Mouse (Mus musculus) thymus, adult 2 months (tissue): ENCODE results near the gene Ppp1r12c.

Experiments
- CTCF ChIP-seq: fragments of 200-500 bp; IDR thresholded peaks from 2 replicates; pipeline ENCODE4 v1.5.1; 2012; ENCODE audit warnings: mild to moderate bottlenecking, control low read depth, low read length, moderate library complexity, borderline replicate concordance; ENCODE audit not compliant: control insufficient read depth, poor library complexity, insufficient read depth; ENCODE audit errors: extremely low read depth
- POLR2A ChIP-seq: fragments of 200-500 bp; IDR thresholded peaks from 2 replicates; pipeline ENCODE4 v1.6.1; 2012; ENCODE audit warnings: mild to moderate bottlenecking, low read length, control low read depth, moderate library complexity; ENCODE audit not compliant: control insufficient read depth, poor library complexity, insufficient read depth; ENCODE audit errors: extremely low read depth

DNA sequence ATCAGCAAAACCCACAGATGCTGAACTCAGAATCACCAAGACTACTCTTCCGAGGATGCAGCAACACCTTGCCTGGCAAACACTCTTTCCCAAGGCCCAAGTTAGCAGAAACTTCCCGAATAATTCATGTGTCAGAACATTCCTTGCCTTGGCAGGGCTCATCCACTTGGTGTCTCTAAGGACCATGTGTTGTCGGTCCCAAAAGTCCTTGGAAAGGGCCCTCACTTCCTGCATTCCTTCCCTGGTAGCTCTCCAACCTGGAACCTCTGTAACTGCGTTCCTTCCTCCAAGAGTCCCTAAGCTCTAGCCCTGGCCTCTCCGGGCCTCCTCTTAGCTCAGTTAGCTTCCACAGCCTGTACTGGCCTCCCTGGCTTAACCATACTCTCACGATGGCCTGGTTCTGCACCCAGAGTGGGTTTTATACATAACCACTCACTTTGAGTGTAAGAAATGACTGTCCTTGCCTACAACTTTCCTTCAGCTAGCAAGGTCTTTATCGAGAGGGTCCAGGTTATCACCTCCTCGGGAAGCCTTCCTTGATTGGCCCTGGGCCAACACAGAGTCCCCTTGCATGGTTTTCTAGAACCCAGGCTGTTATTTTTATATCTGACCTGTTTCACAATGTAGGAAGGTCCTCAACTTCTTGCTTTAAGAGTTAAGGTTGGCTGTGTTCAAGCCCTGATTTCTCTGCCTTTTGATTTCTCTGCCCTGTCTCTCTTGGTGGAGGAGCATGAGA, 10.2 kb upstream of the Ppp1r12c start:
- TF ChIP-seq POLR2A (no peak), CTCF (no peak)
